Mouse (Mus musculus): ENCODE measurements around the gene Zfp609. TPM values are rescaled to one million over a fixed set of nuclear protein-coding genes. Genes with fewer than 3 reads are reported as not detected.

Zfp609 gene
- 13.9 TPM for polyA plus RNA-seq (2014; fragmentation: Illumina TruSeq; extraction: RNeasy Lipid Tissue Mini Kit (QIAGEN cat#74804))

DNA sequence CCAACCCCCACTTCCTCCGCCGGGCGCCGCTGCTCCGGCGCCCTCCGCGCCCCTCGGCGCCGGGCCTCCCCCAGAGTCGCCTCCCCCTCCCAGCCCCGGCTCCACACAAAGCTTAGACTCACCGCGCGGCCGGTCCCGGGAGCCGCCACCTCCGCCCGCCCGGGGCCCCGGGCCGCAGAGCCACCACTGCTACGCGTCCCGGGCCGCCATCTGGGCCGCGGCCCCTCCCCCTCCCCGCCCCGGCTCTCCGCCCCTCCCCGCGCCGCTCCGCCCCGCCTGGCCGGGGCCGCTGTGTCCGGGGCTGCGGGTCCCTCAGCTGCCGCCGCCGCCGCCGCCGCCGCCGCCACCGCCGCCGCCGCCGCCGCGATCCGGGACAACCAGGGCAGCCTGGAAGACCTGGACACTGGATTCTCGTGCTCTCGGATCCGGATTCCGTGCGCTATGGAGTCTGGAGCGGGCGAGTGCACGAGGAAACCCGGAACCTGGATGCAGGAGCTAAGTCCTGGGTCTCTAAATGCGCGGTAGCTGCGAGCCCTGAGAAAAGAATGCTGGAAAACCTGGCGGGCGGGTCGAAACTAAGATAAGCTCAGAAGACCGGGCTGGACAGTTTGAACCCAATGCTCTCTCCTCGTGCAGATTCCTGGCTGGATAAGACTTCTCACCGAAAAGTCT is at the start of gene Zfp609:
Zfp609 (minus strand) TSS at position 221 of the 672 bp plus-strand sequence.

DNA sequence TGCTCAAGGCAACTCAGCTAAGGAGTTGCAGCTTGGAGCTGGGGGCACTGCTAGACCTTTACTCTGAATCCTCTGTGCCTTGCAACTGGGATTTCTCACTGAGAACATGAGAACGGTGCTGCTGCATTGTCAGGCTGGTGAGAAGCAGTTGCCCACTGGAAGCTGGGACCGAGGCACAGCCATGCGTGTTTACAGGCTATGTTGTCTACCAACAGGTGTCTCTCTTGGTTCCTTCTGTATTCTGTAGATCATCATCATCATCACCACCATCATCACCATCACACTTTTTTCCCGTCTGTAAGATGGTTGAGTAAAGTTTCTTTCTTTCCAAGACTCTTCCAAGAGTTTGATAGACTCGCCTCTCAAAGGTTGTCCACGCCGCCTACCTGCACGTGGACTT is 159.7 kb downstream of the Zfp609 start, which contains the start of gene Oaz2:
Oaz2 (plus strand) TSS at position 301 of the 400 bp plus-strand sequence.

Other genes starting within 250 kb of the Zfp609 start
- gene Plekho2, start 247.5 kb downstream of the Zfp609 start, polyA plus RNA-seq (2014; fragmentation: Illumina TruSeq; extraction: RNeasy Lipid Tissue Mini Kit (QIAGEN cat#74804)), result 2.0 TPM
- 0.88 TPM for gene Pif1, start 240.4 kb downstream of the Zfp609 start, polyA plus RNA-seq (2014; fragmentation: Illumina TruSeq; extraction: RNeasy Lipid Tissue Mini Kit (QIAGEN cat#74804))
- 21.0 TPM for gene Rbpms2, start 197.9 kb downstream of the Zfp609 start, polyA plus RNA-seq (2014; fragmentation: Illumina TruSeq; extraction: RNeasy Lipid Tissue Mini Kit (QIAGEN cat#74804))
- gene Oaz2, start 159.6 kb downstream of the Zfp609 start, polyA plus RNA-seq (2014; fragmentation: Illumina TruSeq; extraction: RNeasy Lipid Tissue Mini Kit (QIAGEN cat#74804)), result 70.7 TPM
- 101 TPM for gene Pclaf, start 62.7 kb upstream of the Zfp609 start, polyA plus RNA-seq (2014; fragmentation: Illumina TruSeq; extraction: RNeasy Lipid Tissue Mini Kit (QIAGEN cat#74804))
- gene Trip4, start 81.2 kb upstream of the Zfp609 start, polyA plus RNA-seq (2014; fragmentation: Illumina TruSeq; extraction: RNeasy Lipid Tissue Mini Kit (QIAGEN cat#74804)), result 60.6 TPM
- gene Csnk1g1, start 81.4 kb upstream of the Zfp609 start, polyA plus RNA-seq (2014; fragmentation: Illumina TruSeq; extraction: RNeasy Lipid Tissue Mini Kit (QIAGEN cat#74804)), result 51.7 TPM
- 297 TPM for gene Ppib, start 232.7 kb upstream of the Zfp609 start, polyA plus RNA-seq (2014; fragmentation: Illumina TruSeq; extraction: RNeasy Lipid Tissue Mini Kit (QIAGEN cat#74804))
- gene Snx22, start 242.2 kb upstream of the Zfp609 start, polyA plus RNA-seq (2014; fragmentation: Illumina TruSeq; extraction: RNeasy Lipid Tissue Mini Kit (QIAGEN cat#74804)), result 0.23 TPM